Mouse (Mus musculus): ENCODE measurements around the gene Fabp1.

GRCm38 (mm10) chr6:71151098-71151497 lies 48.5 kb upstream of the Fabp1 start:
- TF ChIP-seq CTCF (conservative IDR thresholded peaks at IDR 0.05 in 1 of 2, IDR thresholded peaks at IDR 0.05 in 1 of 2; ENCODE audit: low read depth in 2 of 2, low read length in 2 of 2), result no peak
- TF ChIP-seq MAX (IDR thresholded peaks at IDR 0.05; ENCODE audit: low read length), result no peak
- TF ChIP-seq USF1 (IDR thresholded peaks at IDR 0.05; ENCODE audit: low read depth, low read length), result no peak
- TF ChIP-seq E2F4 (IDR thresholded peaks at IDR 0.05; ENCODE audit: insufficient replicate concordance, low read depth, low read length), result no peak
- no peak for TF ChIP-seq TBP (conservative IDR thresholded peaks at IDR 0.05; ENCODE audit: low read depth, low read length)
- TF ChIP-seq MAZ (IDR thresholded peaks at IDR 0.05; ENCODE audit: low read depth, low read length), result no peak
- no peak for TF ChIP-seq POLR2AphosphoS2 (IDR thresholded peaks at IDR 0.05; ENCODE audit: low read depth, low read length)
- no peak for TF ChIP-seq POLR2A (IDR thresholded peaks at IDR 0.05; ENCODE audit: low read depth, low read length)

All from CH12.LX (cell line).